Mouse (Mus musculus) heart, embryonic 15.5 days (tissue): Measurements from ENCODE around the gene Retreg2. TPM values are rescaled to one million over a fixed set of nuclear protein-coding genes. Genes with fewer than 3 reads are reported as not detected.

Experiments
- ATAC-seq: fragments of 200-750 bp; cut with Nextera tagmentation; replicated peaks from 2 replicates; pipeline ENCODE4 v1.8.0; 2017; ENCODE audit warnings: low read depth, moderate TSS enrichment; ENCODE audit not compliant: insufficient number of reproducible peaks, insufficient read depth, low FRiP score
- H3K27ac ChIP-seq: fragments of 300-500 bp; sonication (generic); 2 replicates; pipeline ENCODE4 v1.5.1; 2015; ENCODE audit warnings: mild to moderate bottlenecking, inconsistent platforms
- H3K27me3 ChIP-seq: fragments of 300-500 bp; sonication (generic); 2 replicates; pipeline ENCODE4 v1.6.1; 2015; ENCODE audit warnings: inconsistent platforms
- H3K36me3 ChIP-seq: fragments of 300-500 bp; sonication (generic); 2 replicates; pipeline ENCODE4 v1.6.1; 2015; ENCODE audit warnings: mild to moderate bottlenecking, inconsistent platforms
- H3K4me1 ChIP-seq: fragments of 300-500 bp; sonication (generic); replicated peaks from 2 replicates; pipeline ENCODE4 v1.6.1; 2015; ENCODE audit warnings: inconsistent platforms
- H3K4me2 ChIP-seq: fragments of 300-500 bp; sonication (generic); 2 replicates; pipeline ENCODE4 v1.6.1; 2015; ENCODE audit warnings: inconsistent platforms, mild to moderate bottlenecking, moderate library complexity
- H3K4me3 ChIP-seq: fragments of 300-500 bp; sonication (generic); 2 replicates; pipeline ENCODE4 v1.5.1; 2015; ENCODE audit warnings: mild to moderate bottlenecking, inconsistent platforms
- H3K9ac ChIP-seq: fragments of 300-500 bp; sonication (generic); 2 replicates; pipeline ENCODE4 v1.6.1; 2015; ENCODE audit warnings: mild to moderate bottlenecking, inconsistent platforms
- H3K9me3 ChIP-seq: fragments of 300-500 bp; sonication (generic); replicated peaks from 2 replicates; pipeline ENCODE4 v1.6.1; 2016; ENCODE audit warnings: inconsistent platforms
- WGBS: fragments of 180-500 bp; shearing (Covaris S2); methylation state at CpG from one replicate; pipeline ENCODE4 v1.1.7; 2015; ENCODE audit warnings: mixed read lengths; 5-methylcytosine and 5-hydroxymethylcytosine counted together
- polyA plus RNA-seq: library from polyadenylated mRNA; unstranded; fragments of >200 nt; fragmentation: Nextera tagmentation; extraction: Ambion mirVana; gene quantifications from 2 replicates; pipeline ENCODE4 v1.2.1, GENCODE M21; 2015

The Retreg2 gene
- polyA plus RNA-seq, 1 experiment from 2014 or later = 30.7 TPM

- WGBS = under 1% methylated on average over 53 of the region's 53 CpGs
- H3K36me3 ChIP-seq = peaks cover 47% of the 10 kb centered on the region
- H3K4me1 ChIP-seq = peaks cover 22% of the 10 kb centered on the region
- no peaks in the 10 kb centered on the region for H3K27me3 ChIP-seq
- H3K27ac ChIP-seq = peak overlapping the region; percentile 96
- H3K4me3 ChIP-seq = peak overlapping the region; percentile 90
- peak; percentile 28; the same call in 1 of the 2 replicates for ATAC-seq
- no peaks in the 10 kb centered on the region for H3K9me3 ChIP-seq
- peak overlapping the region; percentile 86 for H3K4me2 ChIP-seq
- peak overlapping the region; percentile 94 for H3K9ac ChIP-seq
These were observed 940 bp upstream of the Retreg2 start for GRCm38 (mm10) chr1:75141486-75142190.

- ATAC-seq = no peak
- H3K4me3 ChIP-seq = no peak overlapping the region
- peaks cover 40% of the 10 kb centered on the region for H3K36me3 ChIP-seq
- peaks cover 17% of the 10 kb centered on the region for H3K4me1 ChIP-seq
- H3K9me3 ChIP-seq = no peaks in the 10 kb centered on the region
- no peak overlapping the region for H3K9ac ChIP-seq
- H3K27ac ChIP-seq = no peak overlapping the region
- no peaks in the 10 kb centered on the region for H3K27me3 ChIP-seq
- 87% methylated on average over 3 of the region's 3 CpGs for WGBS
- H3K4me2 ChIP-seq = no peak overlapping the region
These were observed 3.0 kb downstream of the Retreg2 start for GRCm38 (mm10) chr1:75145589-75145988.

GRCm38 (mm10) chr1:75147411-75148135 is 5.0 kb downstream of the Retreg2 start:
- H3K27me3 ChIP-seq = no peaks in the 10 kb centered on the region
- peaks cover 10% of the 10 kb centered on the region for H3K4me1 ChIP-seq
- peaks cover 40% of the 10 kb centered on the region for H3K36me3 ChIP-seq
- no peaks in the 10 kb centered on the region for H3K9me3 ChIP-seq
- H3K4me2 ChIP-seq = no peak overlapping the region
- no peak overlapping the region for H3K4me3 ChIP-seq
- ATAC-seq = no peak
- H3K9ac ChIP-seq = no peak overlapping the region
- no peak overlapping the region for H3K27ac ChIP-seq
- 69% methylated on average over 7 of the region's 7 CpGs for WGBS

GRCm38 (mm10) chr1:75148727-75149126 is 6.1 kb downstream of the Retreg2 start:
- ATAC-seq = no peak
- Histone ChIP-seq H3K4me3 (no peak overlapping the region), H3K27me3 (no peaks in the 10 kb centered on the region), H3K27ac (no peak overlapping the region), H3K9me3 (no peaks in the 10 kb centered on the region), H3K4me1 (peaks cover 2% of the 10 kb centered on the region; the same call in 1 of the 2 replicates), H3K36me3 (peaks cover 40% of the 10 kb centered on the region), H3K9ac (no peak overlapping the region), H3K4me2 (no peak overlapping the region)
- 80% methylated on average over 4 of the region's 4 CpGs for WGBS

- H3K4me1 ChIP-seq = no peaks in the 10 kb centered on the region
- no peaks in the 10 kb centered on the region for H3K36me3 ChIP-seq
- no peak overlapping the region for H3K4me2 ChIP-seq
- H3K9me3 ChIP-seq = no peaks in the 10 kb centered on the region
- no peaks in the 10 kb centered on the region for H3K27me3 ChIP-seq
- H3K9ac ChIP-seq = no peak overlapping the region
- no peak overlapping the region for H3K27ac ChIP-seq
- no peak overlapping the region for H3K4me3 ChIP-seq
- ATAC-seq = no peak
- 39% methylated on average over 3 of the region's 3 CpGs for WGBS
These were observed 13.3 kb downstream of the Retreg2 start for GRCm38 (mm10) chr1:75155837-75156236.

- H3K4me2 ChIP-seq = no peak overlapping the region
- H3K9ac ChIP-seq = no peak overlapping the region
- H3K4me1 ChIP-seq = no peaks in the 10 kb centered on the region
- no peak overlapping the region for H3K4me3 ChIP-seq
- no peaks in the 10 kb centered on the region for H3K27me3 ChIP-seq
- ATAC-seq = no peak
- no peak overlapping the region for H3K27ac ChIP-seq
- H3K36me3 ChIP-seq = no peaks in the 10 kb centered on the region
- H3K9me3 ChIP-seq = no peaks in the 10 kb centered on the region
These were observed 16.4 kb downstream of the Retreg2 start for GRCm38 (mm10) chr1:75158990-75159389.

GRCm38 (mm10) chr1:75159540-75160255 is 17.1 kb downstream of the Retreg2 start:
- Histone ChIP-seq H3K9ac (no peak overlapping the region), H3K27ac (no peak overlapping the region), H3K4me3 (no peak overlapping the region), H3K9me3 (no peaks in the 10 kb centered on the region), H3K4me1 (no peaks in the 10 kb centered on the region), H3K36me3 (no peaks in the 10 kb centered on the region), H3K4me2 (no peak overlapping the region), H3K27me3 (no peaks in the 10 kb centered on the region)
- ATAC-seq = no peak
- WGBS = 53% methylated on average over 5 of the region's 5 CpGs

- Histone ChIP-seq H3K36me3 (no peaks in the 10 kb centered on the region), H3K4me3 (no peak overlapping the region), H3K9me3 (no peaks in the 10 kb centered on the region), H3K9ac (no peak overlapping the region), H3K4me2 (no peak overlapping the region), H3K27me3 (no peaks in the 10 kb centered on the region), H3K27ac (no peak overlapping the region), H3K4me1 (no peaks in the 10 kb centered on the region)
- 67% methylated on average over 4 of the region's 4 CpGs for WGBS
- ATAC-seq = no peak
These were observed 17.7 kb downstream of the Retreg2 start for GRCm38 (mm10) chr1:75160256-75160617.

GRCm38 (mm10) chr1:75168093-75168471 is 25.5 kb downstream of the Retreg2 start:
- Histone ChIP-seq H3K36me3 (peaks cover 29% of the 10 kb centered on the region), H3K4me2 (peak overlapping the region; percentile 76), H3K9me3 (no peaks in the 10 kb centered on the region), H3K9ac (peak overlapping the region; percentile 79), H3K4me1 (peaks cover 9% of the 10 kb centered on the region), H3K27ac (peak overlapping the region; percentile 94), H3K4me3 (peak overlapping the region; percentile 97), H3K27me3 (no peaks in the 10 kb centered on the region)
- WGBS = 12% methylated on average over 7 of the region's 7 CpGs
- peak; percentile 12 for ATAC-seq

- WGBS = 1% methylated on average over 58 of the region's 59 CpGs
These were observed 26.2 kb downstream of the Retreg2 start, which contains the start of gene Zfand2b for GRCm38 (mm10) chr1:75168472-75169464. Gene Zfand2b, plus strand, starts transcription at chr1:75168646.

More at GRCm38 (mm10) chr1:75168472-75169464, 26.2 kb downstream of the Retreg2 start, which contains the start of gene Zfand2b:
- Histone ChIP-seq H3K4me3 (peak within 1 kb of the TSS; percentile 97), H3K4me1 (peaks cover 9% of the 10 kb centered on the region), H3K4me2 (peak within 1 kb of the TSS; percentile 76), H3K27me3 (no peaks in the 10 kb centered on the region), H3K9me3 (no peaks in the 10 kb centered on the region), H3K27ac (peak within 1 kb of the TSS; percentile 94), H3K36me3 (peaks cover 34% of the 10 kb centered on the region), H3K9ac (peak within 1 kb of the TSS; percentile 79)
- peak; percentile 99 for ATAC-seq
